In the genomic region with DNA sequence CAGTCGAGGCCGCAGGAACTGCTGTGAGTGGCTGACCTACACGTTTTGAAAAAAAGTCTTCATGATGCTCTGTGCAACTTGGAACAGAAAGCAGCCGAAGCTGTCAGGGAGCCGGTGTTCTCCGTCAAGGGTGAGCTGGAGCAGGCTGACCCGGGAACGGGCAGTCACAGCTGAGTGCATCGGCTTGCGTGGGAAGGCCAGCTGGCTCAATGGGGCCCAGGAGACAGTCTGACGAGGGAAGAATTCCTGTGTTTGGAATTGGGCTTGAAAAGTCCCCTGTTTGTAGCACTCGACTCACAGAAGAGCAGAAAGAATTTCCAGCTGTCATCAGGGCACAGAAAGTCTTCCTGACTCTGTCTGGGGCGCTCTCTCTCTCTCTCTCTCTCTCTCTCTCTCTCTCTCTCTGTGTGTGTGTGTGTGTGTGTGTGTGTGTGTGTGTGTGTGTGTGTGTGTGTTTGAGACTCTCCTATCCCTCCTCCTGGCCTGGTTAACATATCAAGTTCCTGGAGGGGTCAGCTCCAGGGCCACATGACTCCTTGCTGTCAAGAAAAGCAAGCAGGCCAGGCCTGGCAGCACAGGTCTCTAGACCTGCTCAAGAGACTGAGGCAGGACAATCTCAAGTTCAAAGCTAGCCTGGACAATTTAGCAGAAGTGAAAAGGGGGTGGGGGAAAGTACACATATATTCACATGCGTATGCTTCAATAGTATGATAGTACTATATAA, we compare ENCODE assay signal across 7 mouse cellular contexts.
DNase-seq lines count a peak whose midpoint lies in the region; ATAC-seq and TF ChIP-seq lines count a peak whose summit lies in the region.

No protein-coding gene starts in this region.

- no peaks in the 10 kb centered on the region for H3K4me1 ChIP-seq in cortical plate, adult 2 months (ENCODE audit: control insufficient read depth, insufficient read depth, low read length)
- peaks cover 22% of the 10 kb centered on the region for H3K4me1 ChIP-seq in hindbrain, embryonic 13.5 days (replicated peaks)
- H3K4me1 ChIP-seq in limb, embryonic 15.5 days, result peaks cover 22% of the 10 kb centered on the region
- H3K4me1 ChIP-seq in stomach, embryonic 14.5 days (ENCODE audit: control insufficient read depth, insufficient read depth, low read length), result peaks cover 38% of the 10 kb centered on the region

- WGBS in hindbrain, embryonic 13.5 days, result 33% methylated on average over 14 of the region's 14 CpGs
- WGBS in limb, embryonic 15.5 days, result 31% methylated on average over 12 of the region's 14 CpGs
- WGBS in stomach, embryonic 14.5 days, result 26% methylated on average over 14 of the region's 14 CpGs

- ATAC-seq in hindbrain, embryonic 13.5 days (ENCODE audit: low FRiP score), result no peak
- ATAC-seq in limb, embryonic 15.5 days (ENCODE audit: insufficient number of reproducible peaks, low FRiP score, low TSS enrichment, low read depth), result peak; percentile 70
- peak; percentile 82; the same call in 1 of the 2 replicates for ATAC-seq in stomach, embryonic 14.5 days (ENCODE audit: insufficient number of reproducible peaks, insufficient read depth, low FRiP score, low read depth)

- DNase-seq in gastrocnemius, adult 2 months, result peak; percentile 87
- no peak for DNase-seq in cerebellum, adult 11 months
- no peak for DNase-seq in left cerebral cortex, adult 8-10 months (ENCODE audit: low spot score in 2 of 2)

- H3K9ac ChIP-seq in hindbrain, embryonic 13.5 days, result 0 out of 2 replicates have a peak overlapping the region, but pooled peaks have one; percentile 19
- H3K9ac ChIP-seq in limb, embryonic 15.5 days, result no peak overlapping the region
- no peak overlapping the region for H3K9ac ChIP-seq in stomach, embryonic 14.5 days (replicated peaks; ENCODE audit: low read depth, low read length)

- no peak overlapping the region for H3K4me3 ChIP-seq in cortical plate, adult 2 months (ENCODE audit: insufficient read depth, low read length)
- no peak overlapping the region for H3K4me3 ChIP-seq in gastrocnemius, adult 2 months
- H3K4me3 ChIP-seq in hindbrain, embryonic 13.5 days, result no peak overlapping the region
- no peak overlapping the region for H3K4me3 ChIP-seq in limb, embryonic 15.5 days
- no peak overlapping the region for H3K4me3 ChIP-seq in stomach, embryonic 14.5 days (ENCODE audit: low read depth, low read length)

- no peaks in the 10 kb centered on the region for H3K27me3 ChIP-seq in hindbrain, embryonic 13.5 days
- no peaks in the 10 kb centered on the region for H3K27me3 ChIP-seq in limb, embryonic 15.5 days
- no peaks in the 10 kb centered on the region for H3K27me3 ChIP-seq in stomach, embryonic 14.5 days (ENCODE audit: control insufficient read depth, insufficient read depth, low read length)

- H3K36me3 ChIP-seq in hindbrain, embryonic 13.5 days, result no peaks in the 10 kb centered on the region
- H3K36me3 ChIP-seq in limb, embryonic 15.5 days, result no peaks in the 10 kb centered on the region
- no peaks in the 10 kb centered on the region for H3K36me3 ChIP-seq in stomach, embryonic 14.5 days (ENCODE audit: control insufficient read depth, insufficient read depth, low read length)

- TF ChIP-seq CTCF in cortical plate, adult 2 months (IDR thresholded peaks at IDR 0.05; ENCODE audit: extremely low read depth, insufficient read depth, low read length), result no peak
- TF ChIP-seq CTCF in gastrocnemius, adult 2 months (IDR thresholded peaks at IDR 0.05), result no peak

- TF ChIP-seq POLR2A in cortical plate, adult 2 months (IDR thresholded peaks at IDR 0.05; ENCODE audit: extremely low read depth, insufficient read depth, low read length), result no peak

- peak overlapping the region; percentile 10; the same call in 1 of the 2 replicates for H3K27ac ChIP-seq in cortical plate, adult 2 months (ENCODE audit: insufficient read depth, low read length)
- peak overlapping the region; percentile 86 for H3K27ac ChIP-seq in gastrocnemius, adult 2 months
- H3K27ac ChIP-seq in hindbrain, embryonic 13.5 days, result peak overlapping the region; percentile 55; the same call in 1 of the 2 replicates
- peak overlapping the region; percentile 38 for H3K27ac ChIP-seq in limb, embryonic 15.5 days
- H3K27ac ChIP-seq in stomach, embryonic 14.5 days (ENCODE audit: low read length), result peak overlapping the region; percentile 94

- H3K9me3 ChIP-seq in hindbrain, embryonic 13.5 days, result no peaks in the 10 kb centered on the region
- H3K9me3 ChIP-seq in limb, embryonic 15.5 days, result no peaks in the 10 kb centered on the region
- H3K9me3 ChIP-seq in stomach, embryonic 14.5 days (ENCODE audit: control insufficient read depth, low read depth, low read length), result no peaks in the 10 kb centered on the region

- no peak overlapping the region for H3K4me2 ChIP-seq in hindbrain, embryonic 13.5 days
- H3K4me2 ChIP-seq in limb, embryonic 15.5 days, result no peak overlapping the region
- no peak overlapping the region for H3K4me2 ChIP-seq in stomach, embryonic 14.5 days (replicated peaks; ENCODE audit: low read depth, low read length)

- intact Hi-C loops in gastrocnemius, adult 2 months (cut with DNase I), result no loop called here

Comparison
In these comparisons a context has a peak if more than half of its experiments do, and no peak if none do; other contexts are left out.
1. H3K27ac ChIP-seq: peak in every context shown above with its lines; median percentile 94 in stomach, embryonic 14.5 days; 86 in gastrocnemius, adult 2 months; 55 in hindbrain, embryonic 13.5 days; 38 in limb, embryonic 15.5 days; 10 in cortical plate, adult 2 months.